In the genomic region with DNA sequence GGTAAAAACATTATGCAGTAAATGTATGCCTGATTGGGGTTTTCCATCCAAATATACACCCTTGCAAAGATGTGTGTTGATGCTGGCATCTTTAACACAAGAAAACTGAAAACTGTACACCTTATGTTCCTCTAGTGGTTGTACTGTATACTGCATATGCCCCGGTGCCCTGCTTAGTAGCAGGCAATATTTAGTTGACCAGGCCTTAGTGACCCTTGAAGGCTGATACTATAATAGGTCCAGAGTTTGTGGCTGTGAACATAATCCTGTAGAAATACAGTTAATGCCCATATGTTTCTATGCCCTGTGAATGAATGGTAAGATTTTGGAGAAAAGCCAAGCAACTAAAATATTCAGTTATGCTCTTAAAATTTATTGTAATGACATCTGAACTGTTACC, we compare ENCODE assay signal across 23 mouse cellular contexts.
DNase-seq lines count a peak whose midpoint lies in the region; ATAC-seq and TF ChIP-seq lines count a peak whose summit lies in the region.
"Had no signal": no experiment of that assay in that cellular context is flagged by ENCODE, and none has a peak within 500 bp of the region (broad histone marks: within the 10 kb centered on the region; RNA-seq: fewer than 3 reads in every experiment).

No protein-coding gene starts in this region.

- WGBS in hindbrain, postnatal 0 days = 65% methylated on average over 1 of the region's 1 CpGs
- WGBS in hindbrain, embryonic 10.5 days = 81% methylated on average over 1 of the region's 1 CpGs
- WGBS in midbrain, postnatal 0 days = 74% methylated on average over 1 of the region's 1 CpGs
- WGBS in midbrain, embryonic 16.5 days = 73% methylated on average over 1 of the region's 1 CpGs
- WGBS in neural tube, embryonic 13.5 days = 65% methylated on average over 1 of the region's 1 CpGs

- no peak overlapping the region for H3K9ac ChIP-seq in hindbrain, postnatal 0 days (replicated peaks; ENCODE audit: low read length)
- no peak overlapping the region for H3K9ac ChIP-seq in midbrain, postnatal 0 days (replicated peaks; ENCODE audit: low read length, poor library complexity, severe bottlenecking)
- H3K9ac ChIP-seq in midbrain, embryonic 16.5 days (ENCODE audit: low read depth, low read length) = no peak overlapping the region
- H3K9ac ChIP-seq in neural tube, embryonic 13.5 days = no peak overlapping the region
- H3K9ac ChIP-seq: embryonic facial prominence, embryonic 13.5 days; forebrain, embryonic 13.5 days; forebrain, postnatal 0 days; hindbrain, embryonic 15.5 days had no signal

- H3K36me3 ChIP-seq in hindbrain, postnatal 0 days (ENCODE audit: insufficient read depth, low read length) = no peaks in the 10 kb centered on the region
- H3K36me3 ChIP-seq in hindbrain, embryonic 10.5 days = no peaks in the 10 kb centered on the region
- no peaks in the 10 kb centered on the region for H3K36me3 ChIP-seq in midbrain, postnatal 0 days (ENCODE audit: insufficient read depth, low read length)
- no peaks in the 10 kb centered on the region for H3K36me3 ChIP-seq in midbrain, embryonic 16.5 days (ENCODE audit: control insufficient read depth, insufficient read depth, low read length)
- no peaks in the 10 kb centered on the region for H3K36me3 ChIP-seq in neural tube, embryonic 13.5 days
- H3K36me3 ChIP-seq: embryonic facial prominence, embryonic 10.5 days; embryonic facial prominence, embryonic 13.5 days; hindbrain, embryonic 15.5 days had no signal

- no peaks in the 10 kb centered on the region for H3K27me3 ChIP-seq in hindbrain, postnatal 0 days (ENCODE audit: insufficient read depth, low read length)
- peaks cover 42% of the 10 kb centered on the region for H3K27me3 ChIP-seq in hindbrain, embryonic 10.5 days (ENCODE audit: insufficient read depth, poor library complexity, severe bottlenecking)
- H3K27me3 ChIP-seq in midbrain, postnatal 0 days (ENCODE audit: insufficient read depth, low read length) = no peaks in the 10 kb centered on the region
- H3K27me3 ChIP-seq in midbrain, embryonic 16.5 days (ENCODE audit: control insufficient read depth, insufficient read depth, low read depth, low read length) = no peaks in the 10 kb centered on the region; the same call in 1 of the 2 replicates
- H3K27me3 ChIP-seq in neural tube, embryonic 13.5 days = no peaks in the 10 kb centered on the region
- H3K27me3 ChIP-seq: embryonic facial prominence, embryonic 13.5 days; hindbrain, embryonic 15.5 days had no signal

- no peaks in the 10 kb centered on the region for H3K9me3 ChIP-seq in hindbrain, postnatal 0 days (ENCODE audit: low read length)
- H3K9me3 ChIP-seq in hindbrain, embryonic 10.5 days = no peaks in the 10 kb centered on the region
- no peaks in the 10 kb centered on the region for H3K9me3 ChIP-seq in midbrain, postnatal 0 days (ENCODE audit: low read length)
- H3K9me3 ChIP-seq in midbrain, embryonic 16.5 days (replicated peaks; ENCODE audit: control insufficient read depth, low read length, poor library complexity, severe bottlenecking) = no peaks in the 10 kb centered on the region
- H3K9me3 ChIP-seq in neural tube, embryonic 13.5 days = no peaks in the 10 kb centered on the region
- H3K9me3 ChIP-seq: embryonic facial prominence, embryonic 10.5 days; embryonic facial prominence, embryonic 13.5 days; forebrain, embryonic 13.5 days; hindbrain, embryonic 15.5 days had no signal

- H3K4me2 ChIP-seq in hindbrain, postnatal 0 days (ENCODE audit: low read depth, low read length) = no peak overlapping the region
- no peak overlapping the region for H3K4me2 ChIP-seq in midbrain, postnatal 0 days (ENCODE audit: low read depth, low read length, poor library complexity, severe bottlenecking)
- no peak overlapping the region for H3K4me2 ChIP-seq in midbrain, embryonic 16.5 days (ENCODE audit: low read length)
- H3K4me2 ChIP-seq in neural tube, embryonic 13.5 days = no peak overlapping the region
- H3K4me2 ChIP-seq: embryonic facial prominence, embryonic 13.5 days; forebrain, embryonic 13.5 days; heart, embryonic 11.5 days; hindbrain, embryonic 15.5 days had no signal

- no peak overlapping the region for H3K4me3 ChIP-seq in hindbrain, postnatal 0 days (ENCODE audit: low read length)
- H3K4me3 ChIP-seq in hindbrain, embryonic 10.5 days = no peak overlapping the region
- no peak overlapping the region for H3K4me3 ChIP-seq in midbrain, postnatal 0 days (ENCODE audit: low read depth, low read length)
- no peak overlapping the region for H3K4me3 ChIP-seq in midbrain, embryonic 16.5 days (ENCODE audit: low read depth, low read length)
- H3K4me3 ChIP-seq in neural tube, embryonic 13.5 days = no peak overlapping the region
- H3K4me3 ChIP-seq: embryonic facial prominence, embryonic 10.5 days; embryonic facial prominence, embryonic 13.5 days; erythroblast, embryonic 14.5 days; forebrain, embryonic 13.5 days; gastrocnemius, adult 2 months; hindbrain, embryonic 15.5 days had no signal

- H3K4me1 ChIP-seq in hindbrain, postnatal 0 days (ENCODE audit: insufficient read depth, low read length) = no peaks in the 10 kb centered on the region
- H3K4me1 ChIP-seq in hindbrain, embryonic 10.5 days (replicated peaks) = peaks cover 15% of the 10 kb centered on the region
- H3K4me1 ChIP-seq in midbrain, postnatal 0 days (ENCODE audit: insufficient read depth, low read length) = no peaks in the 10 kb centered on the region
- no peaks in the 10 kb centered on the region for H3K4me1 ChIP-seq in midbrain, embryonic 16.5 days (ENCODE audit: control insufficient read depth, insufficient read depth, low read length)
- peaks cover 13% of the 10 kb centered on the region for H3K4me1 ChIP-seq in neural tube, embryonic 13.5 days (replicated peaks)
- H3K4me1 ChIP-seq: embryonic facial prominence, embryonic 10.5 days; embryonic facial prominence, embryonic 13.5 days; hindbrain, embryonic 15.5 days had no signal

- ATAC-seq in hindbrain, postnatal 0 days = no peak
- ATAC-seq in midbrain, postnatal 0 days (ENCODE audit: low FRiP score) = no peak
- no peak for ATAC-seq in midbrain, embryonic 16.5 days
- 0 out of 2 replicates have a peak, but pooled peaks have one; percentile 38 for ATAC-seq in neural tube, embryonic 13.5 days (ENCODE audit: low read depth)
- ATAC-seq: CD4-positive, CD25-positive, alpha-beta regulatory T cell, adult 4 months; forebrain, postnatal 0 days had no signal

- DNase-seq in hindbrain, postnatal 0 days (ENCODE audit: low spot score) = no peak
- no peak for DNase-seq in hindbrain, embryonic 10.5 days (ENCODE audit: low spot score)
- DNase-seq in midbrain, postnatal 0 days (ENCODE audit: low spot score) = no peak
- peak; percentile 36 for DNase-seq in retina, embryonic 14.5 days (ENCODE audit: low spot score)
- DNase-seq in lung, postnatal 14 days = no peak
- DNase-seq: adrenal gland, adult 8-10 months; adrenal gland, postnatal 25 days; cerebellum, adult 11-12 months; cerebellum, adult 8-10 months; cerebellum, postnatal 36 days; forebrain, postnatal 0 days; gastrocnemius, adult 2 months; gastrocnemius, postnatal 14 days; heart, adult 11 months had no signal

- 0 out of 2 replicates have a peak, but pooled peaks have one; percentile 21 for TF ChIP-seq CTCF in hindbrain, postnatal 0 days (IDR thresholded peaks at IDR 0.05; ENCODE audit: low read depth)
- 0 out of 2 replicates have a peak, but pooled peaks have one; percentile 6 for TF ChIP-seq CTCF in midbrain, postnatal 0 days (IDR thresholded peaks at IDR 0.05)

- no peak overlapping the region for H3K27ac ChIP-seq in hindbrain, postnatal 0 days
- H3K27ac ChIP-seq in hindbrain, embryonic 10.5 days = no peak overlapping the region
- no peak overlapping the region for H3K27ac ChIP-seq in midbrain, postnatal 0 days (ENCODE audit: low read depth, low read length)
- no peak overlapping the region for H3K27ac ChIP-seq in midbrain, embryonic 16.5 days (ENCODE audit: low read length)
- H3K27ac ChIP-seq in neural tube, embryonic 13.5 days (replicated peaks) = no peak overlapping the region
- H3K27ac ChIP-seq: embryonic facial prominence, embryonic 10.5 days; embryonic facial prominence, embryonic 13.5 days; forebrain, embryonic 13.5 days; gastrocnemius, adult 2 months; hindbrain, embryonic 15.5 days had no signal
